Mouse (Mus musculus): ENCODE measurements around the gene Btbd10. TPM values are rescaled to one million over a fixed set of nuclear protein-coding genes. Genes with fewer than 3 reads are reported as not detected.

The Btbd10 gene
- 25.8 and 27.1 TPM in 2 replicates for total RNA-seq (2017)

GRCm38 (mm10) chr7:113368746-113369619 lies at the start of gene Btbd10:
Gene Btbd10 (minus strand): TSS chr7:113369392.
- peak; percentile 95 for ATAC-seq (replicated peaks; ENCODE audit: low read depth, poor library complexity, severe bottlenecking)

GRCm38 (mm10) chr7:113416536-113416935 lies 47.3 kb upstream of the Btbd10 start:
- ATAC-seq (replicated peaks; ENCODE audit: low read depth, poor library complexity, severe bottlenecking), result no peak

- ATAC-seq (replicated peaks; ENCODE audit: low read depth, poor library complexity, severe bottlenecking), result no peak
Measured at GRCm38 (mm10) chr7:113415256-113415655, 46.1 kb upstream of the Btbd10 start.

GRCm38 (mm10) chr7:113408712-113409111 lies 39.5 kb upstream of the Btbd10 start:
- no peak for ATAC-seq (replicated peaks; ENCODE audit: low read depth, poor library complexity, severe bottlenecking)

GRCm38 (mm10) chr7:113398083-113398482 lies 28.9 kb upstream of the Btbd10 start:
- ATAC-seq (replicated peaks; ENCODE audit: low read depth, poor library complexity, severe bottlenecking), result no peak

- no peak for ATAC-seq (replicated peaks; ENCODE audit: low read depth, poor library complexity, severe bottlenecking)
Measured at GRCm38 (mm10) chr7:113396661-113397060, 27.5 kb upstream of the Btbd10 start.

GRCm38 (mm10) chr7:113391619-113392018 lies 22.4 kb upstream of the Btbd10 start:
- 0 out of 2 replicates have a peak, but pooled peaks have one; percentile 32 for ATAC-seq (replicated peaks; ENCODE audit: low read depth, poor library complexity, severe bottlenecking)

- ATAC-seq (replicated peaks; ENCODE audit: low read depth, poor library complexity, severe bottlenecking), result no peak
Measured at GRCm38 (mm10) chr7:113388470-113388869, 19.3 kb upstream of the Btbd10 start, which contains the start of gene Pth. Gene Pth (minus strand): TSS chr7:113388570.

GRCm38 (mm10) chr7:113377875-113378658 lies 8.9 kb upstream of the Btbd10 start:
- ATAC-seq (replicated peaks; ENCODE audit: low read depth, poor library complexity, severe bottlenecking), result peak; percentile 98

GRCm38 (mm10) chr7:113372682-113373081 lies 3.5 kb upstream of the Btbd10 start:
- ATAC-seq (replicated peaks; ENCODE audit: low read depth, poor library complexity, severe bottlenecking), result no peak

GRCm38 (mm10) chr7:113369620-113370340 lies 588 bp upstream of the Btbd10 start:
- ATAC-seq (replicated peaks; ENCODE audit: low read depth, poor library complexity, severe bottlenecking), result peak; percentile 39

- no peak for ATAC-seq (replicated peaks; ENCODE audit: low read depth, poor library complexity, severe bottlenecking)
Measured at GRCm38 (mm10) chr7:113367440-113367839, 1.8 kb downstream of the Btbd10 start.

GRCm38 (mm10) chr7:113349089-113349488 lies 20.1 kb downstream of the Btbd10 start:
- peak; percentile 71; the same call in 1 of the 2 replicates for ATAC-seq (replicated peaks; ENCODE audit: low read depth, poor library complexity, severe bottlenecking)

GRCm38 (mm10) chr7:113347694-113348093 lies 21.5 kb downstream of the Btbd10 start:
- no peak for ATAC-seq (replicated peaks; ENCODE audit: low read depth, poor library complexity, severe bottlenecking)

- ATAC-seq (replicated peaks; ENCODE audit: low read depth, poor library complexity, severe bottlenecking), result no peak
Measured at GRCm38 (mm10) chr7:113347271-113347670, 21.9 kb downstream of the Btbd10 start.

- ATAC-seq (replicated peaks; ENCODE audit: low read depth, poor library complexity, severe bottlenecking), result no peak
Measured at GRCm38 (mm10) chr7:113335250-113335649, 33.9 kb downstream of the Btbd10 start.

GRCm38 (mm10) chr7:113334036-113334435 lies 35.2 kb downstream of the Btbd10 start:
- ATAC-seq (replicated peaks; ENCODE audit: low read depth, poor library complexity, severe bottlenecking), result no peak

GRCm38 (mm10) chr7:113320128-113320527 lies 49.1 kb downstream of the Btbd10 start:
- ATAC-seq (replicated peaks; ENCODE audit: low read depth, poor library complexity, severe bottlenecking), result no peak

GRCm38 (mm10) chr7:113311784-113312183 lies 57.4 kb downstream of the Btbd10 start:
- ATAC-seq (replicated peaks; ENCODE audit: low read depth, poor library complexity, severe bottlenecking), result peak; percentile 89

- no peak for ATAC-seq (replicated peaks; ENCODE audit: low read depth, poor library complexity, severe bottlenecking)
Measured at GRCm38 (mm10) chr7:113310136-113310535, 59.1 kb downstream of the Btbd10 start.
